Mouse (Mus musculus) hindbrain, embryonic 16.5 days (tissue): Measurements from ENCODE around the gene Eapp. TPM values are rescaled to one million over a fixed set of nuclear protein-coding genes. Genes with fewer than 3 reads are reported as not detected.
"Not testable (repeated sequence)": the region's sequence is repeated elsewhere in the genome, so short reads cannot be mapped to it uniquely, and the experiment has no call there.

Source experiments
- ATAC-seq: fragments of 200-750 bp; cut with Nextera tagmentation; 2 replicates; pipeline ENCODE4 v1.8.0; 2017; ENCODE audit warnings: moderate TSS enrichment, moderate library complexity
- H3K27ac ChIP-seq: fragments of 300-500 bp; sonication (generic); 2 replicates; pipeline ENCODE4 v1.5.1; 2014; ENCODE audit warnings: low read depth, mild to moderate bottlenecking, control low read depth, low read length, moderate library complexity
- H3K27me3 ChIP-seq: fragments of 300-500 bp; sonication (generic); replicated peaks from 2 replicates; pipeline ENCODE4 v1.6.1; 2014; ENCODE audit warnings: low read length; ENCODE audit not compliant: control insufficient read depth, insufficient read depth
- H3K36me3 ChIP-seq: fragments of 300-500 bp; sonication (generic); 2 replicates; pipeline ENCODE4 v1.6.1; 2014; ENCODE audit warnings: mild to moderate bottlenecking, low read length, moderate library complexity, mixed read lengths; ENCODE audit not compliant: control insufficient read depth, insufficient read depth
- H3K4me1 ChIP-seq: fragments of 300-500 bp; sonication (generic); 2 replicates; pipeline ENCODE4 v1.6.1; 2014; ENCODE audit warnings: low read depth, low read length; ENCODE audit not compliant: control insufficient read depth, insufficient read depth
- H3K4me2 ChIP-seq: fragments of 300-500 bp; sonication (generic); 2 replicates; pipeline ENCODE4 v1.6.1; 2014; ENCODE audit warnings: mild to moderate bottlenecking, low read length, control low read depth, moderate library complexity
- H3K4me3 ChIP-seq: fragments of 300-500 bp; sonication (generic); 2 replicates; pipeline ENCODE4 v1.5.1; 2014; ENCODE audit warnings: mild to moderate bottlenecking, low read length, control low read depth, moderate library complexity
- H3K9ac ChIP-seq: fragments of 300-500 bp; sonication (generic); 2 replicates; pipeline ENCODE4 v1.6.1; 2014; ENCODE audit warnings: low read depth, mild to moderate bottlenecking, control low read depth, low read length, moderate library complexity
- H3K9me3 ChIP-seq: fragments of 300-500 bp; sonication (generic); 2 replicates; pipeline ENCODE4 v1.6.1; 2014; ENCODE audit warnings: mild to moderate bottlenecking, low read length, moderate library complexity; ENCODE audit not compliant: control insufficient read depth
- WGBS: fragments of 180-500 bp; shearing (Covaris S2); extraction: QIAGEN DNeasy Blood & Tissue Kit; methylation state at CpG from one replicate; pipeline ENCODE4 v1.1.7; 2014; 5-methylcytosine and 5-hydroxymethylcytosine counted together
- polyA plus RNA-seq: library from polyadenylated mRNA; unstranded; fragments of >200 nt; fragmentation: Nextera tagmentation; extraction: Ambion mirVana; gene quantifications from 2 replicates; pipeline ENCODE4 v1.2.1, GENCODE M21; 2015

Eapp gene
- polyA plus RNA-seq, 1 experiment from 2014 or later = 81.1 TPM

- ATAC-seq = no peak
- no peak overlapping the region for H3K4me3 ChIP-seq
- H3K4me2 ChIP-seq = no peak overlapping the region
- 96% methylated on average over 5 of the region's 5 CpGs for WGBS
- no peak overlapping the region for H3K27ac ChIP-seq
- H3K9ac ChIP-seq = no peak overlapping the region
- no peaks in the 10 kb centered on the region for H3K27me3 ChIP-seq
- no peaks in the 10 kb centered on the region for H3K9me3 ChIP-seq
- peaks cover 14% of the 10 kb centered on the region; the same call in 1 of the 2 replicates for H3K36me3 ChIP-seq
- H3K4me1 ChIP-seq = peaks cover 5% of the 10 kb centered on the region; the same call in 1 of the 2 replicates
Measured at GRCm38 (mm10) chr12:54689082-54689481, 6.6 kb downstream of the Eapp start.

GRCm38 (mm10) chr12:54683182-54683581 lies 12.5 kb downstream of the Eapp start:
- H3K9ac ChIP-seq = no peak overlapping the region
- H3K36me3 ChIP-seq = 0 out of 2 replicates have a peak, but pooled peaks cover 9% of the 10 kb centered on the region
- no peaks in the 10 kb centered on the region for H3K9me3 ChIP-seq
- no peaks in the 10 kb centered on the region for H3K27me3 ChIP-seq
- no peak for ATAC-seq
- no peak overlapping the region for H3K4me2 ChIP-seq
- WGBS = 20% methylated on average over 1 of the region's 1 CpGs
- no peak overlapping the region for H3K4me3 ChIP-seq
- H3K4me1 ChIP-seq = no peaks in the 10 kb centered on the region
- no peak overlapping the region for H3K27ac ChIP-seq

- no peak overlapping the region for H3K4me3 ChIP-seq
- WGBS = 95% methylated on average over 9 of the region's 9 CpGs
- H3K27me3 ChIP-seq = no peaks in the 10 kb centered on the region
- no peaks in the 10 kb centered on the region for H3K4me1 ChIP-seq
- H3K36me3 ChIP-seq = peaks cover 30% of the 10 kb centered on the region
- H3K9ac ChIP-seq = no peak overlapping the region
- H3K4me2 ChIP-seq = no peak overlapping the region
- ATAC-seq = no peak
- no peak overlapping the region for H3K27ac ChIP-seq
- no peaks in the 10 kb centered on the region for H3K9me3 ChIP-seq
Measured at GRCm38 (mm10) chr12:54676709-54677108, 19.0 kb downstream of the Eapp start.

GRCm38 (mm10) chr12:54675396-54675795 lies 20.3 kb downstream of the Eapp start:
- Histone ChIP-seq H3K27ac (no peak overlapping the region), H3K4me2 (no peak overlapping the region), H3K4me3 (no peak overlapping the region), H3K4me1 (no peaks in the 10 kb centered on the region), H3K36me3 (peaks cover 32% of the 10 kb centered on the region), H3K9me3 (no peaks in the 10 kb centered on the region), H3K27me3 (no peaks in the 10 kb centered on the region), H3K9ac (no peak overlapping the region)
- no peak for ATAC-seq
- 95% methylated on average over 4 of the region's 4 CpGs for WGBS

- Histone ChIP-seq H3K9me3 (no peaks in the 10 kb centered on the region), H3K27me3 (no peaks in the 10 kb centered on the region), H3K27ac (no peak overlapping the region), H3K36me3 (peaks cover 25% of the 10 kb centered on the region), H3K4me1 (no peaks in the 10 kb centered on the region), H3K9ac (no peak overlapping the region), H3K4me3 (no peak overlapping the region), H3K4me2 (no peak overlapping the region)
- WGBS = 82% methylated on average over 4 of the region's 4 CpGs
- no peak for ATAC-seq
Measured at GRCm38 (mm10) chr12:54671262-54671661, 24.4 kb downstream of the Eapp start.

- Histone ChIP-seq H3K27me3 (no peaks in the 10 kb centered on the region), H3K36me3 (peaks cover 14% of the 10 kb centered on the region), H3K9me3 (no peaks in the 10 kb centered on the region), H3K4me2 (no peak overlapping the region), H3K4me3 (no peak overlapping the region), H3K27ac (no peak overlapping the region), H3K9ac (no peak overlapping the region), H3K4me1 (no peaks in the 10 kb centered on the region)
- WGBS = 100% methylated on average over 1 of the region's 1 CpGs
- no peak for ATAC-seq
Measured at GRCm38 (mm10) chr12:54668141-54668540, 27.6 kb downstream of the Eapp start.

GRCm38 (mm10) chr12:54665526-54665925 lies 30.2 kb downstream of the Eapp start:
- no peaks in the 10 kb centered on the region for H3K9me3 ChIP-seq
- WGBS = 83% methylated on average over 6 of the region's 6 CpGs
- ATAC-seq = no peak
- no peak overlapping the region for H3K4me3 ChIP-seq
- H3K4me2 ChIP-seq = no peak overlapping the region
- H3K4me1 ChIP-seq = no peaks in the 10 kb centered on the region
- H3K36me3 ChIP-seq = no peaks in the 10 kb centered on the region; the same call in 1 of the 2 replicates
- no peaks in the 10 kb centered on the region for H3K27me3 ChIP-seq
- H3K27ac ChIP-seq = no peak overlapping the region
- H3K9ac ChIP-seq = no peak overlapping the region

GRCm38 (mm10) chr12:54661470-54661869 lies 34.2 kb downstream of the Eapp start:
- 86% methylated on average over 5 of the region's 5 CpGs for WGBS
- not testable (repeated sequence) for H3K27ac ChIP-seq, H3K9ac ChIP-seq, H3K36me3 ChIP-seq, H3K27me3 ChIP-seq, H3K9me3 ChIP-seq, H3K4me3 ChIP-seq, ATAC-seq, H3K4me2 ChIP-seq, H3K4me1 ChIP-seq

- 91% methylated on average over 3 of the region's 3 CpGs for WGBS
- Histone ChIP-seq H3K4me2 (no peak overlapping the region), H3K9ac (no peak overlapping the region), H3K36me3 (no peaks in the 10 kb centered on the region), H3K4me1 (peaks cover 7% of the 10 kb centered on the region), H3K9me3 (no peaks in the 10 kb centered on the region), H3K4me3 (no peak overlapping the region), H3K27ac (no peak overlapping the region), H3K27me3 (no peaks in the 10 kb centered on the region)
- no peak for ATAC-seq
Measured at GRCm38 (mm10) chr12:54659901-54660300, 35.8 kb downstream of the Eapp start.
